Mouse (Mus musculus) small intestine, adult 2 months (tissue): ENCODE results near the gene Upk1a.

ENCODE experiments used
- CTCF ChIP-seq: fragments of 200-500 bp; IDR thresholded peaks from 2 replicates; pipeline ENCODE4 v1.5.1; 2012; ENCODE audit warnings: low read depth, mild to moderate bottlenecking, control low read depth, inconsistent platforms, low read length, moderate library complexity, mixed read lengths; ENCODE audit not compliant: insufficient replicate concordance, insufficient read length; ENCODE audit errors: extremely low read depth
- POLR2A ChIP-seq: fragments of 200-500 bp; IDR thresholded peaks from 2 replicates; pipeline ENCODE4 v1.6.1; 2012; ENCODE audit warnings: low read depth, mild to moderate bottlenecking, control low read depth, inconsistent platforms, low read length, moderate library complexity

DNA sequence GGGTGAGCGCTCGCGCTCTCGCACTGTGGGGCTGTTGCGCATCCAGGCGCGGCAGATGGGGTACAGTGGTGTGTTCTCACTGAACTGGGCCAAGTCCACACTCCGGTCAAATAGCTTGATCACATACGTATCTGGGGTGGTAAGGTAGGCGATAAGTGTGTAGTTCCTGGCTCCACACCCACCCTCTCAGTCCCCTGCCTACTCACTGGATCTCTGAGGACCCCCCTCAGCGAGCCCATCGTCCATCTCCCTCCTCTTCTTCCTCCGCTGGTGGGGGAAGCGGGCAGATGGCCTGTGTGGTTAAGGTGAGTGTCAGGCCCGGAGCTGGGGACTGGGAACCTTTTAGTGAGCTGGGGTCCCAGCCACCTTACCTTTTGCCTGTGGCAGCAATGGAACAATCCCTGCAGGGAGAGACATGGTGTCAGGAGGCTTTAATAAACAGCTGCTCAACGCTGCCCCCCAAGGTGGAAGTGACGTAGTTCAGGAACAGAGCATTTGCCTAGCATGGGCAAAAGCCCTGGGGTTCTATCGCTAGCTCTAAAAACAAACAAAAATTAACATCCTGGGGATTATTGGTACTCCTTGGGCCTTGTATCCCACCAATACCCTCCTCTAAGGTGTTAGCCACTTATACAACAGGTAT lies 55.6 kb downstream of the Upk1a start:
- TF ChIP-seq POLR2A (no peak), CTCF (no peak)
